In genomic region chr12:15745752-15746151, GRCm38 (mm10) we compare ENCODE assay signal across 16 mouse cellular contexts.
DNase-seq lines count a peak whose midpoint lies in the region; ATAC-seq and TF ChIP-seq lines count a peak whose summit lies in the region.
"Had no signal": no experiment of that assay in that cellular context is flagged by ENCODE, and none has a peak within 500 bp of the region (broad histone marks: within the 10 kb centered on the region; RNA-seq: fewer than 3 reads in every experiment).

No protein-coding gene starts in this region.

- H3K9ac ChIP-seq in heart, embryonic 12.5 days = no peak overlapping the region
- H3K9ac ChIP-seq in stomach, embryonic 16.5 days (ENCODE audit: low read length) = no peak overlapping the region
- H3K9ac ChIP-seq in stomach, postnatal 0 days (ENCODE audit: low read length) = no peak overlapping the region
- H3K9ac ChIP-seq: hindbrain, embryonic 14.5 days; intestine, embryonic 15.5 days; liver, embryonic 12.5 days; midbrain, embryonic 12.5 days had no signal

- no peak overlapping the region for H3K4me3 ChIP-seq in heart, embryonic 12.5 days
- no peak overlapping the region for H3K4me3 ChIP-seq in stomach, embryonic 16.5 days (replicated peaks; ENCODE audit: low read length)
- H3K4me3 ChIP-seq in stomach, postnatal 0 days (ENCODE audit: low read depth, low read length) = no peak overlapping the region
- H3K4me3 ChIP-seq: intestine, embryonic 15.5 days; left cerebral cortex, adult 2 months; liver, embryonic 12.5 days; midbrain, embryonic 12.5 days had no signal

- H3K27me3 ChIP-seq in heart, embryonic 12.5 days (replicated peaks) = no peaks in the 10 kb centered on the region
- no peaks in the 10 kb centered on the region for H3K27me3 ChIP-seq in stomach, embryonic 16.5 days (ENCODE audit: control insufficient read depth, insufficient read depth, low read length)
- no peaks in the 10 kb centered on the region for H3K27me3 ChIP-seq in stomach, postnatal 0 days (ENCODE audit: control insufficient read depth, insufficient read depth, low read length)
- H3K27me3 ChIP-seq: intestine, embryonic 15.5 days; liver, embryonic 12.5 days; midbrain, embryonic 12.5 days had no signal

- no peak overlapping the region for H3K4me2 ChIP-seq in heart, embryonic 12.5 days
- H3K4me2 ChIP-seq in stomach, embryonic 16.5 days (ENCODE audit: low read depth, low read length) = no peak overlapping the region
- H3K4me2 ChIP-seq in stomach, postnatal 0 days (replicated peaks; ENCODE audit: low read depth) = no peak overlapping the region
- H3K4me2 ChIP-seq: hindbrain, embryonic 14.5 days; intestine, embryonic 15.5 days; liver, embryonic 12.5 days; midbrain, embryonic 12.5 days had no signal

- TF ChIP-seq EP300 in stomach, postnatal 0 days (optimal IDR thresholded peaks at IDR 0.05) = no peak

- WGBS in heart, embryonic 12.5 days = 79% methylated on average over 10 of the region's 10 CpGs
- 47% methylated on average over 10 of the region's 10 CpGs for WGBS in stomach, embryonic 16.5 days
- WGBS in stomach, postnatal 0 days = 61% methylated on average over 10 of the region's 10 CpGs

- DNase-seq in heart, adult 11 months = peak; percentile 96
- peak; percentile 28 to 44 for DNase-seq in kidney, postnatal 25 days
- DNase-seq in kidney, adult 9 months = no peak
- no peak for DNase-seq in stomach, postnatal 0 days (ENCODE audit: low spot score)
- DNase-seq in lung, postnatal 36 days = peak; percentile 29
- DNase-seq in urinary bladder, postnatal 25 days (ENCODE audit: low spot score) = no peak
- DNase-seq: adrenal gland, adult 2 months; cerebellum, postnatal 36 days had no signal

- no peak for TF ChIP-seq CTCF in stomach, postnatal 0 days (IDR thresholded peaks at IDR 0.05; ENCODE audit: low read depth)

- peaks cover 6% of the 10 kb centered on the region for H3K4me1 ChIP-seq in heart, embryonic 12.5 days (replicated peaks)
- H3K4me1 ChIP-seq in stomach, embryonic 16.5 days (ENCODE audit: control insufficient read depth, insufficient read depth, low read length) = 0 out of 2 replicates have a peak, but pooled peaks cover 4% of the 10 kb centered on the region
- no peaks in the 10 kb centered on the region for H3K4me1 ChIP-seq in stomach, postnatal 0 days (replicated peaks; ENCODE audit: control insufficient read depth, insufficient read depth)
- H3K4me1 ChIP-seq: intestine, embryonic 15.5 days; liver, embryonic 12.5 days; midbrain, embryonic 12.5 days had no signal

- ATAC-seq in heart, embryonic 12.5 days (ENCODE audit: insufficient number of reproducible peaks, low FRiP score) = no peak
- ATAC-seq in stomach, embryonic 16.5 days (ENCODE audit: insufficient read depth, low FRiP score) = 0 out of 2 replicates have a peak, but pooled peaks have one; percentile 33
- ATAC-seq in stomach, postnatal 0 days (ENCODE audit: low FRiP score, low TSS enrichment) = no peak
- ATAC-seq: forebrain, embryonic 14.5 days; intestine, embryonic 15.5 days; liver, embryonic 12.5 days had no signal

- H3K36me3 ChIP-seq in heart, embryonic 12.5 days = no peaks in the 10 kb centered on the region
- no peaks in the 10 kb centered on the region for H3K36me3 ChIP-seq in stomach, embryonic 16.5 days (ENCODE audit: control insufficient read depth, insufficient read depth, low read length)
- H3K36me3 ChIP-seq in stomach, postnatal 0 days (ENCODE audit: control insufficient read depth, insufficient read depth, low read length) = no peaks in the 10 kb centered on the region
- H3K36me3 ChIP-seq: intestine, embryonic 15.5 days; liver, embryonic 12.5 days; midbrain, embryonic 12.5 days had no signal

- no peak overlapping the region for H3K27ac ChIP-seq in heart, embryonic 12.5 days (ENCODE audit: poor library complexity, severe bottlenecking)
- H3K27ac ChIP-seq in stomach, embryonic 16.5 days (ENCODE audit: low read length) = no peak overlapping the region
- no peak overlapping the region for H3K27ac ChIP-seq in stomach, postnatal 0 days (replicated peaks)
- H3K27ac ChIP-seq: hindbrain, embryonic 14.5 days; intestine, embryonic 15.5 days; left cerebral cortex, adult 2 months; liver, embryonic 12.5 days; midbrain, embryonic 12.5 days had no signal

- no peaks in the 10 kb centered on the region for H3K9me3 ChIP-seq in heart, embryonic 12.5 days (replicated peaks)
- H3K9me3 ChIP-seq in stomach, embryonic 16.5 days (replicated peaks; ENCODE audit: control insufficient read depth, low read length) = no peaks in the 10 kb centered on the region
- H3K9me3 ChIP-seq in stomach, postnatal 0 days (ENCODE audit: control insufficient read depth, low read length) = no peaks in the 10 kb centered on the region
- H3K9me3 ChIP-seq: intestine, embryonic 15.5 days; liver, embryonic 12.5 days; midbrain, embryonic 12.5 days had no signal

Comparison
In these comparisons a context has a peak if more than half of its experiments do, and no peak if none do; other contexts are left out.
1. DNase-seq: peak in heart, adult 11 months (single experiment), kidney, postnatal 25 days (2 of 2) and lung, postnatal 36 days (single experiment); none in kidney, adult 9 months (single experiment), stomach, postnatal 0 days (single experiment) and urinary bladder, postnatal 25 days (single experiment).